Mouse (Mus musculus) NIH3T3 (cell line): Measurements from ENCODE around the gene Efhd2.
A peak's percentile ranks its signal among the peaks of the same experiment; 100 is the strongest.

Experiments used
- DNase-seq: peaks from one replicate; pipeline ENCODE4 v3.0.0-alpha.2; 2012; ENCODE audit warnings: low read depth

Gene Efhd2

DNA sequence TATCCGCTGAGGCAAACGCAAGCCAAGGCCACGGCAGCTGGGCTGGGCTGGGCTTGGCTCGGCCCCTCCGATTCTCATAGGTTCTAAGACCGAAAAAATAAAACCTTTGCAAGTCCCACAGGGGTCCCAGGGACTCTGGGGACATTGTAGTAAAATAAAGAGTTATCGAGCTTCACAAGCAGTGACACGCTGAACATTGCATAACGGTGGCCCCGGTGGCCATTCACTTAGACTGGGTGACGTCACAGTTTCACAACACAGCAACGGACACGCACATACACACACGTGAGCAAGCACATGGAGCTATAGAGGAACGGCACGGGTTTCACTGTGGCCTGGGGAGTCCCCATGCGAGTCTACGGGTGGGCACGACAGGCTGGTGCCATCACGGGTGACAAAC lies 16.2 kb downstream of the Efhd2 start:
- no peak for DNase-seq

DNA sequence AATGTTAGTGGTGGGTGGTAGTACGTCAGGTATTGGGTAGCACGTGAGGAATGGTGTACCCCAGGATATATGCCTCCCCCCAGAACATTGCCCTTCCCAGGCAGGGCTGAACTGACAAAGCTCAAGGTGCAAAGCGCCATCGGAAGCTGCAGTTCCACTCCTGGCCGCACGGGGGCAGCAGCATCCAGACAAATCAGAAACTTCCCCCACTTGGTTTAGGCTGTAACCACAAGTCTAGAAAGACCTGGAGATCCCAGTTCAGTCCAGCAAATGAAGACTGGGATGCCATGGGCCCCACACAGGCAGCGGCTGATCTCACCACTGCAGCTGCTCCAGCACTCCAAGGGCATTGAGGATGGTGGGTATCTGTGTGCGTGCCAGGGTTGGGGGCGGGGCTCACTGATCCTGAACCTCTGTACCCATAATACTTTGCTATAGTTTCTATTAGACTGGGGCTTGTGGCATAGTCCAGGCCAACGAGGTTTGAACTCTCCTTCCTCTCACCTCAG lies 17.2 kb downstream of the Efhd2 start:
- peak; percentile 85 for DNase-seq

DNA sequence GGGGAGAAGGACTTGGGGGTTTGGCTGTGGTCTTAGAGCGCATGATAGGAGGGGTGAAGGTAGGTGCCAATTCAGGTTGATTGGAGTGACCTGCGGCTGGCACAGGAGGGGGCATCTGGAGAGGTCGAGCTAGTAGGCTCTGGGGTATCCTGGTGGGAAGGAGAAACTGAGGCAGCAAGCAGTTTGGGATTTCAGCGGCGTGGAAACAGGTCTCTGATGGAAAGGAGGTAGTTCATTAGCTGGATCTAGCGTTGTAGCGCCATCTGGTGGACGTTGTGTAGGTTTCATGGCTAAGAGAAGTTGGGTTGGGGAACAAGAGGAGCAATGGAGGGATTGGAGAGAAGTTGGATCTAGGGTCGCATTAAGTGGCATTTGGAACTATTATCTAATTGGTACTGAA lies 21.3 kb downstream of the Efhd2 start:
- peak; percentile 78 for DNase-seq

DNA sequence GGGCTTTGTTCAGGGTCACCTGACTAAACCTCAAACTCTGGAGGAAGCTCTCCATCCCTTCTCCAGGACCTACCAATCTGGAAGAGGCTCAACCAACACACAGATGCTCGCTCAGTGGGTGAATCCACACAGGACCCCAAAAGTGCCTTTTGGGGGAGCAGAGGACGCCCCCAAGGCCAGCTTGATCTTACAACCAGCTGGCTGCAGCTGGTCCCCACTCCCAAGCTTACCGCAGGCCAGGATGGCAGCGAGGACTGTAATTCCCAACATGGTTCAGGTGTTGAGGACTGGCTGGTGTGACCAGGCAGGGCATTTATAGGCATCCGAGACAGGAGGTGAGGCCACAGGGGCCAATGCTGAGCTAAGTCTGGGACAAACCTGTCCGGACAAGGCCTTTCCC lies 28.7 kb downstream of the Efhd2 start, which contains the start of gene Ctrc:
Gene Ctrc (minus strand): TSS at position 361 of the 400 bp plus-strand sequence.
- DNase-seq = no peak

DNA sequence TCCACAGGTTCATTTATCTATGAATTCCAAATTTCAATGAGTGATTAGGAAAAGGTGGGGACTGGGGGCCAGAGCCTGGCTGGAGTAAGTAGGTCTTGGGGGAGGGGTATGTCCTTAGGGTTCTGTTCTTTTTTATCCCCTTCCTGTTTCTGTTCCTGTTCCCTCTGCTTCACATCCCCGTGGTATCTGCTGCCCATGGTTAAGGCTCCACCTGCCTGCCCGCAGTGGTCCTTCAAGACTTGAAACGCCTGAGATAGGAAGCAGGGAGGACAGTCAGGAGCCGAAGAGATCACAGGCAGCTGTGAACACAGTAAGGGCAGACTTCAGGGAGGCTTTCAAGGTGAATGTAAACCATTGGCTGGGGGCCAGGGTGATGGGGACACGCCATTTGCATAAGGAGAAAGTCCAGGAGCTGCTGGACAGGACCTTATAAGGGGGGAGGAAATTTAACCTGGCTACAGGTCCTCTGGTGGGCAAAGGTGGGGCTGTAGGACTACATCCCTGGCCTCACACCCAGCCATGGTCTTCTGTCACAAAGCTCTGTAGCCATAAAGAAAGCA lies 40.1 kb downstream of the Efhd2 start:
- DNase-seq = no peak

DNA sequence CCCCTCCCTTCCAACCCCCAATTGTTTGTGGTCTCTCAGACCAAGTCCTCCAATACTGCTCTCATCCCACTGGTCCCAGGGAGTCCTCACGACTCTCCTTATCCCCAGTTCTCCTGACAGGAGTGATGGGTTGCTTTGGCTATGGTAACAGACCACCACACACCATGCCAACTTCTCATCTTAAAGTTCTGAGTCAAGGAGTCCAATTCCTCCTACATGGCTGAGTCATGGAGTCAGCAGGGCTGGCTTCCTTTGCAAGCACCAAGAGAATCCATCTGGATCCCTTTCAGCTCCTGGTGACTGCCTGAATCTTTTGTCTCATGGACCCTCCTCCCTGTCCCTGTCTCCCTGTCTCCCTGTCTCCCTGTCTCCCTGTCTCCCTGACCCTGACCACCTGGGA lies 40.8 kb downstream of the Efhd2 start:
- peak; percentile 76 for DNase-seq

DNA sequence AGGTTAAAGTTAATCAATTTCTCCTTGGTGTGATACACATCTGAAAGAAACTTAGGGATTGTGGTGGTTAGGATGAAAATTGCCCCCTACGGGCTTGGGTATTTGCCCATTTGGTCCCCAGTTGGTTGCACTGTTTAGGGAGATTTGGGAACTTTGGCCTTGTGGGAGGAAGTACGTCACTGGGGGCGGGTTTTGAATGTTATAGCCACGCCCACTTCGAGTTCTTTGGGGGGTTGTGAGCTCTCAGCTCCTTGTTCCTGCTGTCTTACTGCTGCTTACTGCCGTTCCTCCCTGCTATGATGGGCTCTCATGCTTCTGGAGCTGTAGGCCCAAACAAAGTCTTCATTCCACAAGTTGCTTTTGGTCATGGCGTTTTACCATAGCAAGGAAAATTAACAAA lies 43.4 kb downstream of the Efhd2 start:
- no peak for DNase-seq

DNA sequence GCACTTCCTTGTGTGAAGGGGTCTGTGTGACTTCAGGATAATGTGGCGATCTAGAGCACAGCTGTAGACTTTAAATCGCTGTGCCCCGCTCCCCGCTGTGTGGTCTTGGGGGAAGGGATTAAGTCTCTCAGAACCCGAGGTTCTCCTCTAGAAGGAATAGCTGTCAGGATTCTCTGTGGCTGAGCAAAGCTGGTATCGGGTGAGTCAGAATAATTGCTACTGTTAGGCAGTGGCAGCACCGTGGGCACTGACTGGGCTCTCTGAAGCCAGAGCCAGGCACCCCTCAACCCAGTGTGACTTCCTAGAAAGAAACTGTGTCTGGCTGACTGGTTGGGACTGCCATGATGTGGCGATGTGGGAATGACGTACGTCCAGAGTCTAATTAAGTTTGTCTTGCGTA lies 44.3 kb downstream of the Efhd2 start:
- no peak for DNase-seq

DNA sequence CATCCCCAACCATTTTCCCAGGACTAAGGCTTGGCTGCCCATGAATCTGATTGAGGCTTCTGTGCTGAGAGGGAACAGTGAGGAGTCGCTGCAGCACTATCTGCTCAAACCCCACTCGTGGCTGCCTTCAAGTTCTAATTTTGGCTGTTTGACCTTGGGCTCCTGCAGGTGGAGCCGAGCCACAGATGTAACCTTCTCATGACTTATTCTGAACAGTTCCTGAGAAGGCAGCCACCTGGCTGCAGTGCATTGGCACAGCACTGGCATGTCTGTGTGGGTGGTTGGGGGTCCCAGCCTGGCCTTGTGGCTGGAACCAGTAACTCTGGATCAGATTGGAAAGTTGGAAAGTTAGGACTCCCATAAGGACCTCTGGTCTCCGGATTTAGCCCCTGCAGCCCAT lies 46.5 kb downstream of the Efhd2 start:
- DNase-seq = no peak

DNA sequence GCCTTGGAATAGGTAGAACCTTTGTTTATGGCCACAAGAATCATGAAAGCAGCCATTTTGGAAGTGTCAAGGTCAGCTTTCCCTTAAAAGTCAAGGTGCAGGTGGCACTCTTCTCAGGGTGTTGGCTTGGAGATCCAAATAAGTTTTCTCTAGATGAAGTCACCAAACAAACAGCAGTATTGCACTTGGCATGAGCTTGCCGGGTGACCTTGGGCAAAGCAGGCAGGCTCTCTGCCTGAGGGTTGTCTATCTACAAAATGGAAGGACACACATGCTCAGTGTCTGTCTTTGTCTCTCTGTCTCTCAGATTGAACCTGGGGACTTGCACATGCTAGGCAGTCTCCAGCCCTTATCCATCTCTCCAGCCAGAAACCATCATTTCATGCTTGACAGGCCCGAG lies 47.3 kb downstream of the Efhd2 start:
- DNase-seq = no peak

DNA sequence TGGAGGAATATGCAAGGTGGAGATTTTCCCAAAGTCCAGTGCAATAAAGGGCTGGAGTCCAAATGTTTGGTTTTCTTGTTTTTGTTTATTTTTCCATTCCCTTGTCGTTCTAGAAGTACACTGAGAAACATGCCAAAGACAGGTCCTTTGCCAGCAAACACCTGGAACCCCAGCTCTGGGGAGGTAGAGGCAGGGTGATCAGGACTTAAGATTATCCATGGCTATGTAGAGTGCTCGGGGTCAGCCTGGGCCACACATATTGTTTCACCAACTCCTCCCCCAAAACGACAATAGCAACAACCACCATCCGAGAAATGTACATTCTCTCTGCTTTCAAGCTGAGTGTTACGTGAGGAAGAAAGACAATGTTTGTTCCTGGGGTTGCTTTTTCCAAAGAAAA lies 48.7 kb downstream of the Efhd2 start, which contains the start of gene Cela2a:
Gene Cela2a (minus strand): TSS at position 101 of the 400 bp plus-strand sequence.
- no peak for DNase-seq

DNA sequence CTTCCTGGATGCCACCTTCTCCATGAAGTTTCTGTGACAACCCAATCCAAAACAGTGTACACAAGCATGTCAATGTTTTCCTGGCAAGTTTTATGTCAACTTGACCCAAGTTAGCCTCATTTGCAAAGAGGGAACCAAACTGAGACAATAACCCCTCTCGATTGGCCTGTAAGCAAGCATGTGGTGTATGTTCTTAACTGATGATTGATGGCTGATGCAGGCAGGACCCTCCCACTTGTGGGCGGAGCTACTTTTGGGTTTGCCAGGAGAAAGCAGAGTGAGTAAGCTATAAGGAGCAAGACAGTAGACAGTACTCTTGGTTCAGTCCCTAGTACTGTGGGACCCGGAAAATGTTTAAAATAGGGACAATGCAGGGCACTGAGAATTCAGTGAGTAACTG lies 51.7 kb downstream of the Efhd2 start:
- DNase-seq = peak; percentile 60

DNA sequence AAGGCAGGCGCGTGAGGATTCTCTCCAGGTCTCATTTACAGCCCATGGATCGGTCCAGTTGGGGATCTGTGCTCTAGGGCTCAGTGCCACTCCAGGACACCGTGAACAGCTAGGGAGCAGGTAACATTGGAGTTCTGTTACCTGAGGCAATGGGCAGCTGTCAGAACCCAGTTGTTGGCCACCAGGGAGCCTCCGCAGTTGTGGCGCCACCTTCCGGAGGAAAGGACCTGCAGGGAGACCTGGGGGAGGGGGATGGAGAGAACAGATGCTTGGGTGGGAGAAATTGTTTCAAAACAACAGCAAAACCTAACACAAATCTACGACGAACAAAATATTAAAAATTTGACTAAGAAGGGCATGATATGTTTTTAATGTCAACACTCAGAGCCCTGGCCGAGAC lies 52.6 kb downstream of the Efhd2 start:
- DNase-seq = no peak

DNA sequence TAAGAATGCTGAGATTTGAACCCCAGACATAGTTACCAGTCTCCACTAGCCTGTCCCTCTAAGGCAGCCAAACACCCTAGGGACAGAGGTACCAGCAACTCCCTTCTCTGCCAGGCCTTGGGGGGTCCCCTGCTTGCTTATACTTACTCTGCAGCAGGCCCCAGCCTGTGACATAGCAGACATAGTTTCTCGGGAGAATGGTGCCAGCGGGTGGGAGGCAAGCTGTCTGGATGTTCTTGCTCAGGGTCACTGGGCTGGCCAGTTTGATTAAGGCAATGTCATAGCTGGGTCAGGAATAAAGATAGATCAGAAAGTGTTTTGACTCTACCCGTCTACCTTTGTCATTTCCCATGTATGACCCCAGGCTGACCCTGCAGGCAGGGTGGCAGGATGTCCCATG lies 53.5 kb downstream of the Efhd2 start:
- DNase-seq = no peak

DNA sequence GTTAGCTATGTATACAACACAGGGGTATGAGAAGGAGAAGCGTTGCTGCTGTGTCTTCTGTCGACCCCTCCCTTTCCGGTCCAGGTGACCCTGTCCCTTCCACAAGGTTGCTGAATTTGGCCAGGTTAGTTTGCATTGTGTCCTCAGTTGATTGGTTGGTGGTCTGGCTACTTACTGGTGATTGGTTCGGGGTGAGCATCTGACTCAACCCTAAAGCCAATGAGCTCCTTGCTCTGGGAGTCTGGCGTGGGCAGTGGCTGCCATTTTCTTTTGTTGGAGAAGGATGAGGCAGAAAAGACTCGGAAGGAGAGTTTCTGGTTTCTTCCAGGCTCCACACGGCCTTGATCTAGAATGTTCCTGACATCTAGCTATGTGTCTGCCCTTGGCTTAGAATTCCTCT lies 55.4 kb downstream of the Efhd2 start:
- DNase-seq = no peak

DNA sequence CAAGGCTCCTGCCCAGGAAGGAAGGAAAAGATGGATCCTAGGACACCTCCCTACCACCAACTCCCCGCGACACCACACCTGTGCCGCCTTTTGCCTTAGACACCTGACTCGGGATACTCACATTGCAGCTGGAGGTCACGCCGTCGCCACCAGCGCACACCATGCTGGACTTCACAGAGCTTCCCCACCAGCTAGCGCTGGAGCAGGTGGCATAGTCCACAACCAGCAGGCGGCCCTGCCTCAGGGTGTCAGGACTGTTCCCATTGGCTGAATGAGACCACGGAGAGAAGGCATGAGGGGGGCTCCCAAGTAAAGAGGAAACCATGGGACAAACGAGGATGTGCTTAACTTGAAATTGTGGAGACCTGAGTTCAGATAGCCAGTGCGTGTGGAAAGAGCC lies 55.9 kb downstream of the Efhd2 start:
- DNase-seq = no peak

DNA sequence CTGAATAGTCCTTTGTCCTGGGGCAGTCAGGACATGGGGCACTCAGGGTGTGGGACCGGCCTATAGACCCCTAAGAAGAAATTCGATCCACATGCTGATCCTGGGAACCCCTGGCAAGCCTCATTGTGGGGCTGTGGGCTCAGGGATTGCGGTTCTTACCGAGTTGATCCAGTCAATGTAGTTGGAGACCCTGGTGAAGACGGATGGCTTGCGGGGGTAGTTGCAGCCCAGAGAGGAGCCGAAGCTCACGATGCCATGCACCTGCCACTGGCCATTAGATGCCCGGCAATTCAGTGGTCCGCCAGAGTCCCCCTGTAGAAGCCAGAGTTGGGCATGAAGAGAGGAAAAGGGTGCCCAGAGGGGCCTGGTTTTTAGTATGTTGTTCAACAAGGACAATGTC lies 57.0 kb downstream of the Efhd2 start:
- no peak for DNase-seq

DNA sequence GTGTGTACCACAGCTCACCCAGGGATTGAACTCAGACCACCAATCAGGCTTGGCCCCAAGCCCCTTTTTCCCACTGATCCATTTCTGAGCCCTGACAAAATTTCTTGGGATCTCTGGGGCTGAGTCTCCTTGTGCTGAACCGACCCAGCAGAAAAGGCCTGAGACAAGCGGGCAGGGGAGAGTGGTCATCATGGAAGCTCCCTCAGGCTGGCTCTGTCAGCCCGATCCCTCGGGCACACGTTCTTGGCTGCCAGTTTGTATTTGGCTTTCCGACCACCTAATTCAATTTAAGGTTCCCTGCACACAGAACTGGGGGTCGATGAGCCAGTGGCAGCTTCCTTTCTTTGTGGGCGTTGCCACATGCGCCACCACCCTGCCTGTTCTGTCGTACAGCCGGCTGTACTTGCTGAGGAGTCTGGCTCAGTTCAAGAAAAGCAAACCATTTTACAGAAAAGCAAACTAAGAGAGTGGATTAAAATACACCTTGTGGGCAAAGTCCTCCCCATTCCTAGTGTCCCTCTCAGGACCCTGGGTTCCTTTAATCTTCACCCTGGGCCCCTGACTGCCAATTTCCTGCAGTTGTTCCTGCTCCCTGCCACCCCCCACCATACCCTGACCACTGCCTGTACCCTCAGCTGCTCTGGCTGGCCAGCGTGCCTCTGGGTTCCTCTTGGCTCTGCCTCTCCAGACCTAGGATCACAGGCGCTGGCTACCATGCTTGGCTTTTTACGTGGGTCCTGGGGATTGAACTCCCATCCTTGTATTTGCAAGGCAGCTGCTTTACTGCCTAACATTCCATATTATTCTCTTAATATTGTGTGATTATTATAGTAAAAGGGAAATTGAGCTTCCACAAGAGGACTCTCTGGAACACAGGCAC lies 57.7 kb downstream of the Efhd2 start:
- no peak for DNase-seq

DNA sequence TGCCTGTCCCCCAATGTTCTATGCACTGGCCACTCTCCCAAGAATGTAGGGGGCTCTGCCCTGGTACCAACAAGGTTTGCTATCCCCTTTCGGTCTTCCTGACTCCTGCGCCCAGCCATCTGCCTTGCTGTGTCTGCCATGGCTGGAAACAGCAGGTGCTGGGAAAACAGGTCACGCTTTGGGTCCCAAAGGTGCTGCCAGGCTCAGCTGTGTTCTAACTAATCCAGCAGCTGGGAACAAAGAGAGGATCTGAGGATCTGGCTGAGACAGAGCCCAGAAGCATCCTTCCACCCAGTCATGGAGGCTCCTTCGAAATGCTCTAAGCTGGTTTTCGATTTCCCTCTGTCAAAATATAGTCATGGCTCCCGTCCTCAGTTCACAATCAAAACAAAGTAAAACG lies 58.5 kb downstream of the Efhd2 start:
- no peak for DNase-seq

DNA sequence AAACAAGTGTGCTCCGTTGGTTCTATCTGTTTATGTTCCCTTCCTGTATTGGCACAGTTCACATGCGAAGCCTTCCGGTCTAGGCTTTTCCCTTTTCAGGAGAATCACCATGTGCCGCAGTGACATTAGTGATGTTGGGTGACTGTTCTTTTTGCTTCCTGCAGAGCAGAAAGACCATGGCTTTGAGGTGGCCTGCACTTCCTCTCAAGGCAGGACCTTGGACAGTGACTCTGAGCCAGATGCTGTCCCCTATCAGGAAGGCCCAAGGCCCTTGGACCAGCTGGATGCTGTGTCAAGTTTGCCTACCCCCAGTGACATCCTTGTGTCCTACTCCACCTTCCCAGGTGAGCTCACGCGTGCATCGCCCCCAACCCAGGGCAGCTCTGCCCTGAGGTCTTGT lies 63.3 kb downstream of the Efhd2 start:
- DNase-seq = no peak

DNA sequence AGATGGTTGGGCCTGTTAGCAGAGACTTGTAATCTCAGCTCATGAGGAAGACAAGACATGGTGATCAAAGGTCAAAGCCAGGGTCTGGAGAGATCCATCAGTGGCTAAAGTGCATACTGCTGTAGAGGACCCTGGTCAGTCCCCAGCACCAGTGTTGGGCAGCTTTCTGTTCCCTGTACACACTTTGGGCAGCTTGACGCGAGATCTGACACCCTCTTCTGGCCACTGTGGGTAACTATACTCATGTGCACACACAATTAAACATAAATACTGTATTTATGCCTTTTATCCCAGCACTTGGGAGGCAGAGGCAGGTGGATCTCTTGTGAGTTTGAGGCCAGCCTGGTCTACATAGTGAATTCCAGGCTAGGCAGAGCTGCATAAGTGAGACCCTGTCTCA lies 63.7 kb downstream of the Efhd2 start:
- DNase-seq = no peak

DNA sequence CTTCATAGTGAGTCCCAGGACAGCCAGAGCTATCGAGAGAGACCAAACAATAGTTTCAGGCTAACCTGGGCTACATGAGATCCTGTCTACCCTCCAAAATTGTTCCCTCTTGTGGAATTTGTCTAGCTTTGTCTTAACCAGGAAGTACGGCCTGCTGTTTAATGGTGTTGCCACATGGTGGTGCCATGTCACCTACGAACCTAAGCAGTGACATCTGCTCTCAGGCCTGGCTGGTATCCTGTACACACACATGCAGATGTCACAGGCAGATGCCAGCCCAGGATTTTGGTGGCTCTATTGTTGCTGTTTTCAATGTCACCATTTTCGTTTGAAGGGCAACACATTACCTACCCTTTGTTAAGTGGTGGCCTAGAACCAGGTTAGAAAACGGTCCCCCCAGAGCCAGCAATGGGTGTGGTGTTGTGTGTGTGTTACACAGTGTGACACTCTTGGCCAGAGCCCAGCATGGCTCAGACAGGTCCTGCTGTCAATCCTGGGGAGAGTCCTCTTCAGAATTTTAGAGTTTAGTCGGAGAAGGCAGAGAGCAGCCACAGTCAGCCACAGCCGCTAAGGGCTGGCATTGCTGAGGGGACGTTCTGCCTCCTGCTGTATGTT lies 64.8 kb downstream of the Efhd2 start:
- peak; percentile 60 for DNase-seq
